ENCODE assay signal across 21 mouse cellular contexts in genomic region chr4:33915730-33916129, GRCm38 (mm10). TPM values are rescaled to one million over a fixed set of nuclear protein-coding genes. Genes with fewer than 3 reads are reported as not detected.
DNase-seq lines count a peak whose midpoint lies in the region; ATAC-seq and TF ChIP-seq lines count a peak whose summit lies in the region.
"Had no signal": no experiment of that assay in that cellular context is flagged by ENCODE, and none has a peak within 500 bp of the region (broad histone marks: within the 10 kb centered on the region; RNA-seq: fewer than 3 reads in every experiment).

No protein-coding gene starts in this region.

- H3K4me2 ChIP-seq in midbrain, postnatal 0 days (ENCODE audit: low read depth, low read length, poor library complexity, severe bottlenecking), result no peak overlapping the region
- H3K4me2 ChIP-seq in midbrain, embryonic 15.5 days, result no peak overlapping the region
- H3K4me2 ChIP-seq: hindbrain, embryonic 15.5 days; lung, embryonic 15.5 days had no signal

- no peak overlapping the region for H3K9ac ChIP-seq in midbrain, postnatal 0 days (replicated peaks; ENCODE audit: low read length, poor library complexity, severe bottlenecking)
- no peak overlapping the region for H3K9ac ChIP-seq in midbrain, embryonic 15.5 days
- H3K9ac ChIP-seq: hindbrain, embryonic 15.5 days; lung, embryonic 15.5 days had no signal

- no peaks in the 10 kb centered on the region for H3K4me1 ChIP-seq in midbrain, postnatal 0 days (ENCODE audit: insufficient read depth, low read length)
- 0 out of 2 replicates have a peak, but pooled peaks cover 4% of the 10 kb centered on the region for H3K4me1 ChIP-seq in midbrain, embryonic 15.5 days
- H3K4me1 ChIP-seq: heart, embryonic 10.5 days; hindbrain, embryonic 15.5 days; lung, embryonic 15.5 days had no signal

- peak; percentile 47 to 54 for DNase-seq in cerebellum, adult 18-20 months
- no peak for DNase-seq in cerebellum, postnatal 4 days (ENCODE audit: low spot score in 2 of 2)
- peak; percentile 44 for DNase-seq in layer of hippocampus, adult 11-12 months (ENCODE audit: low spot score)
- DNase-seq in layer of hippocampus, postnatal 36 days, result no peak
- peak; percentile 58 for DNase-seq in midbrain, postnatal 0 days (ENCODE audit: low spot score)
- DNase-seq in T-cell, adult 2 months (ENCODE audit: low spot score), result no peak
- DNase-seq in embryo, embryonic 11 days, result no peak
- DNase-seq: adrenal gland, postnatal 10 days; gastrocnemius, postnatal 25 days; heart, postnatal 14 days; kidney, adult 2 months; retina, postnatal 1 day; thymus, postnatal 14 days had no signal

- H3K36me3 ChIP-seq in midbrain, postnatal 0 days (ENCODE audit: insufficient read depth, low read length), result no peaks in the 10 kb centered on the region
- no peaks in the 10 kb centered on the region for H3K36me3 ChIP-seq in midbrain, embryonic 15.5 days (replicated peaks)
- H3K36me3 ChIP-seq: heart, embryonic 10.5 days; hindbrain, embryonic 15.5 days; lung, embryonic 15.5 days had no signal

- no peak for ATAC-seq in midbrain, postnatal 0 days (ENCODE audit: low FRiP score)
- ATAC-seq in midbrain, embryonic 15.5 days (replicated peaks), result no peak

- H3K9me3 ChIP-seq in midbrain, postnatal 0 days (ENCODE audit: low read length), result no peaks in the 10 kb centered on the region
- no peaks in the 10 kb centered on the region for H3K9me3 ChIP-seq in midbrain, embryonic 15.5 days
- H3K9me3 ChIP-seq: heart, embryonic 10.5 days; hindbrain, embryonic 15.5 days; lung, embryonic 15.5 days had no signal

- TF ChIP-seq CTCF in midbrain, postnatal 0 days (IDR thresholded peaks at IDR 0.05), result no peak

- H3K27ac ChIP-seq in midbrain, postnatal 0 days (ENCODE audit: low read depth, low read length), result no peak overlapping the region
- H3K27ac ChIP-seq in midbrain, embryonic 15.5 days, result no peak overlapping the region
- H3K27ac ChIP-seq: heart, embryonic 10.5 days; hindbrain, embryonic 15.5 days; lung, embryonic 15.5 days had no signal

- WGBS in midbrain, postnatal 0 days, result 71% methylated on average over 5 of the region's 5 CpGs
- 77% methylated on average over 5 of the region's 5 CpGs for WGBS in midbrain, embryonic 15.5 days

- no peaks in the 10 kb centered on the region for H3K27me3 ChIP-seq in midbrain, postnatal 0 days (ENCODE audit: insufficient read depth, low read length)
- 0 out of 2 replicates have a peak, but pooled peaks cover 2% of the 10 kb centered on the region for H3K27me3 ChIP-seq in midbrain, embryonic 15.5 days (replicated peaks)
- H3K27me3 ChIP-seq: hindbrain, embryonic 15.5 days; lung, embryonic 15.5 days had no signal

- H3K4me3 ChIP-seq in midbrain, postnatal 0 days (ENCODE audit: low read depth, low read length), result no peak overlapping the region
- H3K4me3 ChIP-seq in midbrain, embryonic 15.5 days, result no peak overlapping the region
- H3K4me3 ChIP-seq: erythroblast, embryonic 14.5 days; heart, embryonic 10.5 days; hindbrain, embryonic 15.5 days; lung, embryonic 15.5 days; myocyte had no signal

RNA-seq across cellular contexts. Expression of gene Cnr1, which starts 8.7 kb away (rescaled TPM):
- 100 to 1,000 TPM; 171 to 199 TPM for total RNA-seq in layer of hippocampus, postnatal 36 days (2021)
- 117 and 123 TPM in 2 replicates for total RNA-seq in midbrain, postnatal 0 days (2014; rRNA removed)
- 33.1 and 33.2 TPM in 2 replicates for polyA plus RNA-seq in midbrain, postnatal 0 days (2015; fragmentation: Nextera tagmentation; extraction: Ambion mirVana)
- 49.8 and 55.2 TPM in 2 replicates for polyA plus RNA-seq in midbrain, embryonic 15.5 days (2015; fragmentation: Nextera tagmentation; extraction: Ambion mirVana)
- total RNA-seq: liver, adult 2 months; neutrophil, adult 5-6 weeks had no signal
- polyA plus RNA-seq: erythroblast, embryonic 14.5 days; liver, adult 2 months had no signal

Comparison
In these comparisons a context has a peak if more than half of its experiments do, and no peak if none do; other contexts are left out.
1. DNase-seq: peak in cerebellum, adult 18-20 months (2 of 2), layer of hippocampus, adult 11-12 months (single experiment) and midbrain, postnatal 0 days (single experiment); none in cerebellum, postnatal 4 days (0 of 2), layer of hippocampus, postnatal 36 days (0 of 2), T-cell, adult 2 months (single experiment) and embryo, embryonic 11 days (single experiment).